Mouse (Mus musculus): ENCODE measurements at regions not wholly inside any gene's neighbourhood (a gene's known extent, or its start where the extent isn't known, plus 50 kb on each side); places are given as distances from the start of the nearest gene placed in this dataset.

GRCm38 (mm10) chr6:111883946-111884345 lies 389.6 kb upstream of the Lmcd1 start:
- DNase-seq (ENCODE audit: low read depth): no peak

GRCm38 (mm10) chr6:111911997-111912396 lies 361.6 kb upstream of the Lmcd1 start:
- no peak for DNase-seq (ENCODE audit: low read depth)

DNA sequence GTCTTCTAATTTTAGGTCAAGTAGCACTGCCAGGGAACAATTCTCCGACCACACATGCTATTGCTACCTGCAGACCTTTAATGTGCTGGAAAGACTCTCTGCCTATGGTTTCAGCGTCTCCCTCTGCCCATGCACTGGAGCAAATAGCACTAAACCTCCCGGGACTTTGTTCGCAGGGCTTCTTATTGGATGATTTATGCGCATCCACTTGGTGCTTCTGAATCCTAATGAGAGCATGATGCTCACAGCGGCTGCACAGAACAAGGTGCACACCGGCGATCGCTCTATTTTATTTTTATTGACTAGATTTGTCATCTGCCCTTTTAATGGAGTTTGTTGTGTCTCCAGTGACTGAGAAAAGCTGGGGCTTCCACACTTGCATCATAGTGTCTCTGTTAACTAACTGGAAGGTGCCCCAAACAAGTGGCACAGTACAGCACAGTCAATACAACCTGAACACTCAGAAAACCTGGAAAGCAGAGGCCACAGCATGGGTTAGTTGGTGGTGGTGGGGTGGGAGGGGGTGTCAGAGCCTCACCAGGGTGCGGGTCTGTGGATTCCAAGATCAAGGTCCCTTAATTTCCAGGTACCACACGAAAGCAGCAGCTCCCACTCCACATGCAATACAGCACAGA lies 359.7 kb upstream of the Lmcd1 start:
- DNase-seq (ENCODE audit: low read depth): no peak

GRCm38 (mm10) chr6:111917248-111917721 lies 356.3 kb upstream of the Lmcd1 start:
- DNase-seq (ENCODE audit: low read depth): no peak

- no peak for DNase-seq (ENCODE audit: low read depth)
Observed at GRCm38 (mm10) chr6:111917868-111918597, 355.5 kb upstream of the Lmcd1 start.

DNA sequence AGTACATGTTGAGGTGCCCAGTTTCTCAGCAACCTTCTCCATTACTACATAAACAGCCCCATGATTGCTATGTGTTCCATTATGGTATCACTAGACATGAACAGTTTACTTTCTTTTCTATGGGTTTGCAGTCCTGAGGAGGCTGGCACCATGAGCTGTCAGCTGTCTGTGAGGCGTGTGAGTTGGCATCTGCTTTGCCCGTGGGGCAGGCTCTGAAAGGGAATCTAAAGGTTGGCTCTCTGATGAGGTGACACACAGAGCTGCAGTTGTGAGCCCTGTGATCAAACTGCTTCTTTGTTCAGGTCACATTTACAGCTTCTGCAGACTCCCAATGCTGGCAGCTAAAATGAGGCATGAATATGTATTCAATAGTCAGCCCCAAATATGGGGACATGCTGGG lies 341.0 kb upstream of the Lmcd1 start:
- no peak for DNase-seq (ENCODE audit: low read depth)

DNA sequence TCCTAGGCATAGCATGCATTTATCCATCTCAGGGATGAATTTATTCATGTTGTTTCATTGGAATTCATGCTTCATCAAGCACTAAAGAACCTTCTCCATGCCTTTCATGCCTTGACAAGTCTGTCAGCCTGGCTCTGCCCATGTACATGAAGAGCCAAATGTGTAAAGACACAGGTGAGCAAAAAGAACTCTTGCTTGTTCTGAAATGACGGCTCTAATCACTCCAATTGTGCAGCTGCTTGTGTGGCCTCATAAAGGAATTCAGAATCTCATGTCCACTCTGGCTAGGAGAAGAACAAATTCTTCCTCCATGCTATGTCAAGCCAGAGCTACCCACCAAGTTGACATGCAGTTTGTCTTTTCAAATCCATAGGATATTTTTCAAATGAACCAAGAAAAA lies 319.2 kb upstream of the Lmcd1 start:
- no peak for DNase-seq (ENCODE audit: low read depth)

- no peak for DNase-seq (ENCODE audit: low read depth)
Observed at GRCm38 (mm10) chr6:111965766-111966165, 307.8 kb upstream of the Lmcd1 start.

- DNase-seq (ENCODE audit: low read depth): no peak
Observed at GRCm38 (mm10) chr6:111985452-111985851, 288.1 kb upstream of the Lmcd1 start.

- no peak for DNase-seq (ENCODE audit: low read depth)
Observed at GRCm38 (mm10) chr6:111995823-111996222, 277.7 kb upstream of the Lmcd1 start.

DNA sequence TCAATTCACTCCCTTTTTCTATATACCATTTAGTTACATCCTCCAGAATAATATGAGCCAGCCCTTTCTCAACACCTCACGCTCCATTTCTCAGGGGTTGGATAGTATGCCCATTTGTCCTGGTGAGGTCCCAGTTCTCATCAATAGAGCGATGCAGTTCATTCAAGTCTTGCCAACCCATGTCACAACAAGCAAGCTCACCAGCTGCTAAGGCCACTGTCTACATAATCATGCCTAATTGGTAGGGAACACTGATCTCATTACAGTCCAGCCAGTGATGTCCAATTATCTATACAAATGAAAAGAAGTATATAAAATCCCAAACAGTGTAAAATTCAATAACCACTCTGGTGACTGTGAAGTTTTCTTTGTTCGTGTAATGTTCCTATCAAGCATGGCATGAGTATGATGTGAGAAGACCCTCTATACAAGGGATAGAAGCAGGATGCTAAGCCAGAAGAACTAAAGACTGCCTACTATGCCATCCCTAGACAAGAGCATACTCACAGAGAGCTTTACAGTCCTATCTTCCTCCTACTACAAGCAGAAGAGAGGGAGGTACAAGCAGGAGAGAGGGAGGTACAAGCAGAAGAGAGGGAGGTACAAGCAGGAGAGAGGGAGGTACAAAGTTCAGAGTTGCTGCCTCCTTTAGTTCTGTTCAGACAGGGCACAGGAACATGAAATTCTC lies 269.6 kb upstream of the Lmcd1 start:
- no peak for DNase-seq (ENCODE audit: low read depth)

DNA sequence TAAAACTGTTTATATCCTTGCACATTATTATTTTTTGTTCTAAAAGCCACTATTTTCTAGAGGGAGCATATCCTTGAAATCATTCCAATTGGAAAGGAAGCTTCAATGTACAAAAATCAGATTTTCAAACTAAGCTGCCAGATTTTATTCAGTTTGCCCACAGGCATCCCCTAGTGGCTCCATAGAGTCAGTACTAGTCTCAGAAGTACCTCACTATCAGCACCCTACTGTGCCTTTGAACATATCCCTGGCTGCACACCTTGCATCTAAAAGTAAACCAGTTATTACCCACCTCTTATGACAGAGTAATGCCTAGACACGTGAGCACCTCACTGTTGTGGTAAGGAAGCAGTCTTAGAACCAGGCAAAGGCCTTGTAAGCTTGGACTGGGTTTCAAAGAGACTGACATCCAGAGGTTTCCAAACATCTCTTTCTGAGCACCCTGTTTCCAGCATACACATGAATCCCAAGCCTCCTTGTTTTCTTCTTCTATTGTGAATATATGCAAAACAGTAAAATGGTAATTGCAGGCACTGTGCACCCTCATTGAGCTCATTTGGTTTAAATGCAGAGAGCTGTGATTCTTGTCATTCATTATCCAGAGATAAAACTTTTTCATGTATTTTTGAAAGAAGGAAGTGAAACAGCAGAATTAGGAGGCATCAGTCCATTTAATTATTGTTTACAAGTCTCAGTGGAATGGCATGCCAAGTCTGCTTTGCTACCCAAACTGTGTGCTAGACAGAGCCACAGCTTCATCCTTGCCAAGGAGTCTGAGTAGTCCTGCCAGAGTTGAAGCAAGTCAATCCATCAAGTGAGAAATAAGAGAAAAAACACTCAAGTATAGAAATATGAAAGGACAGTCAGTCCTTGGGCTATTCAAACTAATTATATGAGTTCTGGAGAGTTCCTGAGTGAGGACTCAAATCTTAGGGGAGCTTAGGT lies 247.0 kb upstream of the Lmcd1 start:
- DNase-seq (ENCODE audit: low read depth): no peak

GRCm38 (mm10) chr6:112050548-112051184 lies 222.9 kb upstream of the Lmcd1 start:
- no peak for DNase-seq (ENCODE audit: low read depth)

GRCm38 (mm10) chr6:112052193-112052592 lies 221.4 kb upstream of the Lmcd1 start:
- DNase-seq (ENCODE audit: low read depth): no peak

GRCm38 (mm10) chr6:112057895-112058294 lies 215.7 kb upstream of the Lmcd1 start:
- DNase-seq (ENCODE audit: low read depth): no peak

DNA sequence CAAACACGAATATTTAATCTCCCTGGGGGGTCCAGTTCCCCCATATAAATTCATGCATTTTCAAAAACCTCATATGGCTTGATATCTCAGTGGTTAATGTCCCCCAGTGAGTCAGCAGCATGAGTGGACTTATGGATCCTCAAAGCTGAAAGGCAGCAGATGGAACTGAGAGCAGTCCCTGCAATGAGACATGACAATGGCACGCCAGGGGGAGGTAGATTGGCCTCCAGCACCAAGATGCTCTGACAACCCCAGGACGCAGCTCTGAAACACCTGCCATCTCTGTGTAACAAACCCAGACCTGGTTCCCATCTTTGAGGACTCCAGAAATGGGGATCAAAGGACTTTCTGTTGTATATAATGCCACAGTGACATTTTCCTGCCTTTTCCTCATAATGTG lies 210.6 kb upstream of the Lmcd1 start:
- no peak for DNase-seq (ENCODE audit: low read depth)

- DNase-seq (ENCODE audit: low read depth): no peak
Observed at GRCm38 (mm10) chr6:112090597-112090996, 183.0 kb upstream of the Lmcd1 start.

DNA sequence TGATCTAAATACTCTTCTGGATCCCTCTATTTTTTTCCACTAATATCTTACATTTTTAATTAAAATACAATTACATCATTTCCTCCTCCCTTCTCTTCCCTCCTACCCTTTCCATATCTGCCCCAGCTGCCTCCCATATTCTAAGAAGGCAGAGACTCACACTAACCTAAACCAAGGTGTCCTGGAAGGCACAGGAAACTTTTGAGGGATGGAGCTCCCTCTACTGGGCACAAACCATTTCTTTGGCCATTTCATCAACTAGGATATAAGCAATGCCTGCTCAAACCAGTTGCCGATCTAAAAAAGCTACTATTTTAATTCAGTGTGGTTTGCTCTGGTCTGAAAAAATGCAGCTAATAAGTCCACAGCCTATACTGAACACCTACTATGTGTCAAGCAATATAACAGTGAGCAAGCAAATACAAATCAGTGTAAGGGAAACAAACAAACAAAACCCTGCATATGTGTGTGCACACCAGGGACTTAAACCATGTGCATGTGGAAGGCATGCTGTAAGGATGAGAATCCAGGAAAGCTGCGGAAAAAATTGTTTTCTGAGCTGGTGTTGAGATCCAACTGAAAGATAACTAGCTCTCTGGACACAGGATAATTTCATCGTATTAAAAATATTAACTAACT lies 182.3 kb upstream of the Lmcd1 start:
- peak; percentile 64 for DNase-seq (ENCODE audit: low read depth)

DNA sequence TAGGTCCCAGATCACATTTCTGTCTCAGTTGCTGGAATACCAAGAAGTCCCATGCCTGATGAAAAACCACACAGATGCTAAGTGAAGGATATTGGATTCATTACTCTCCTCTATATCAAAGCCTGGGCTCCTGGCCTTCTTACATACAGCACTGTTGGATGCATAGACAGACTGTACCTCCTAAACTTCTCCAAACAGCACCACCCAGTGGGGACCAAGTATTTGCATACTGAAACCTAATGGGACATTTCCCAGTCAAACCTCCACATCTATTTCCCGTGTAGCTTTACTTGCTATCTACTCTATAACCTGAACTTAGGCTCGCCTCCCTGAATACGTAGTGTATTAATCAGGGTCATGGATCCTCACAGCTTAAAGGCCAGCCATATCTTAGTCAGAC lies 180.3 kb upstream of the Lmcd1 start:
- DNase-seq (ENCODE audit: low read depth): no peak

GRCm38 (mm10) chr6:112097699-112098098 lies 175.9 kb upstream of the Lmcd1 start:
- DNase-seq (ENCODE audit: low read depth): no peak

DNA sequence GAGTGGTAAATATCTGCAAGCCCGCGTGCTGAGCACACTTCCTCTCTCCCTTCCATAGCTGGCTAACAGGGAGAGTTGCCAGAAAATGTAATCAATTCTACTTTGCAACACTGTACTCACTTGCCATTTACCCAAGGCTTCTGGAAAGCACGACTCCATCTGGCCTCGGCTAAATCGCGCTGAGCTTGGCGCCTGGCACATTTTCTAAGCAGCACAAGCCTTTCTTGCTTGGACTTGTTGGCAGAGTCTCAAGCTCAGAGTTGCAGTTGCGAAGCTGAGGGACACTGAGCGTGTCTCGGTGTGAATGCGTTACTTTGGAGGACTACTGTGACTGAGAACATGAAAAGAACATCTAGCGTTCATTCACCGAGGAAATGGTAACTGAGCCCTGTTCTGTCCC lies 164.9 kb upstream of the Lmcd1 start:
- DNase-seq (ENCODE audit: low read depth): no peak
